ENCODE assay signal across 17 mouse cellular contexts in genomic region chr19:46989479-46990152, GRCm38 (mm10). TPM values are rescaled to one million over a fixed set of nuclear protein-coding genes. Genes with fewer than 3 reads are reported as not detected.
DNase-seq lines count a peak whose midpoint lies in the region; ATAC-seq and TF ChIP-seq lines count a peak whose summit lies in the region.
"Had no signal": no experiment of that assay in that cellular context is flagged by ENCODE, and none has a peak within 500 bp of the region (broad histone marks: within the 10 kb centered on the region; RNA-seq: fewer than 3 reads in every experiment).

No protein-coding gene starts in this region.

- H3K4me2 ChIP-seq in heart, embryonic 14.5 days (ENCODE audit: low read length), result no peak overlapping the region
- H3K4me2 ChIP-seq in liver, embryonic 12.5 days, result peak overlapping the region; percentile 70
- H3K4me2 ChIP-seq: forebrain, embryonic 12.5 days; heart, embryonic 13.5 days; limb, embryonic 12.5 days; neural tube, embryonic 12.5 days had no signal

- no peak for DNase-seq in heart, postnatal 4 days
- DNase-seq in kidney, adult 11 months, result peak; percentile 66
- no peak for DNase-seq in thymus, postnatal 25 days
- no peak for DNase-seq in embryo, embryonic 9.5 days (ENCODE audit: extremely low spot score)
- DNase-seq: adrenal gland, adult 2 months; gastrocnemius, postnatal 25 days; layer of hippocampus, adult 9-11 months; retina, postnatal 1 day had no signal

- no peaks in the 10 kb centered on the region for H3K27me3 ChIP-seq in heart, embryonic 14.5 days (ENCODE audit: control insufficient read depth, insufficient read depth, low read length)
- H3K27me3 ChIP-seq in E14TG2a.4 (ENCODE audit: insufficient read depth, low read length), result peaks cover 17% of the 10 kb centered on the region
- no peaks in the 10 kb centered on the region for H3K27me3 ChIP-seq in liver, embryonic 12.5 days (replicated peaks)
- H3K27me3 ChIP-seq: forebrain, embryonic 12.5 days; heart, embryonic 13.5 days; limb, embryonic 12.5 days; neural tube, embryonic 12.5 days had no signal

- H3K4me3 ChIP-seq in heart, embryonic 14.5 days (ENCODE audit: control insufficient read depth in 1 of 2, insufficient read depth in 1 of 2, low read depth in 1 of 2, low read length in 2 of 2), result no peak overlapping the region
- H3K4me3 ChIP-seq in E14TG2a.4 (replicated peaks; ENCODE audit: low read length), result peak overlapping the region; percentile 50
- no peak overlapping the region for H3K4me3 ChIP-seq in liver, embryonic 12.5 days
- H3K4me3 ChIP-seq: forebrain, embryonic 12.5 days; heart, embryonic 13.5 days; limb, embryonic 12.5 days; neural tube, embryonic 12.5 days had no signal

- H3K27ac ChIP-seq in heart, embryonic 14.5 days (replicated peaks in 1 of 2; ENCODE audit: control insufficient read depth in 1 of 2, insufficient read depth in 1 of 2, low read depth in 2 of 2, low read length in 2 of 2), result no peak overlapping the region
- H3K27ac ChIP-seq in liver, embryonic 12.5 days, result peak overlapping the region; percentile 94
- H3K27ac ChIP-seq: forebrain, embryonic 12.5 days; heart, embryonic 13.5 days; limb, embryonic 12.5 days; neural tube, embryonic 12.5 days had no signal

- H3K9ac ChIP-seq in heart, embryonic 14.5 days (ENCODE audit: low read length), result no peak overlapping the region
- 0 out of 2 replicates have a peak overlapping the region, but pooled peaks have one; percentile 19 for H3K9ac ChIP-seq in liver, embryonic 12.5 days
- H3K9ac ChIP-seq: forebrain, embryonic 12.5 days; heart, embryonic 13.5 days; limb, embryonic 12.5 days; neural tube, embryonic 12.5 days had no signal

- H3K9me3 ChIP-seq in heart, embryonic 14.5 days (ENCODE audit: control insufficient read depth, low read length), result no peaks in the 10 kb centered on the region
- no peaks in the 10 kb centered on the region for H3K9me3 ChIP-seq in E14TG2a.4 (ENCODE audit: low read length)
- no peaks in the 10 kb centered on the region for H3K9me3 ChIP-seq in liver, embryonic 12.5 days (replicated peaks)
- H3K9me3 ChIP-seq: forebrain, embryonic 12.5 days; heart, embryonic 13.5 days; limb, embryonic 12.5 days; neural tube, embryonic 12.5 days had no signal

- ATAC-seq in heart, embryonic 14.5 days (ENCODE audit: insufficient number of reproducible peaks, insufficient read depth, low FRiP score, low read depth), result peak; percentile 28; the same call in 1 of the 2 replicates
- no peak for ATAC-seq in liver, embryonic 12.5 days
- ATAC-seq in activated CD4-positive, CD25-positive, alpha-beta regulatory T cell, adult 4 months, result no peak
- ATAC-seq: hindbrain, embryonic 16.5 days had no signal

- TF ChIP-seq CTCF in E14TG2a.4 (conservative IDR thresholded peaks at IDR 0.05; ENCODE audit: low read length), result no peak

- H3K4me1 ChIP-seq in heart, embryonic 14.5 days (ENCODE audit: control insufficient read depth in 2 of 2, insufficient read depth in 2 of 2, low read length in 2 of 2), result peaks cover 5% of the 10 kb centered on the region in 2 experiments; a peak in 3 of 4 replicates
- H3K4me1 ChIP-seq in E14TG2a.4 (replicated peaks; ENCODE audit: low read depth, low read length), result peaks cover 87% of the 10 kb centered on the region
- H3K4me1 ChIP-seq in liver, embryonic 12.5 days, result peaks cover 60% of the 10 kb centered on the region

- 72% methylated on average over 20 of the region's 20 CpGs for WGBS in heart, embryonic 14.5 days
- WGBS in liver, embryonic 12.5 days (ENCODE audit: insufficient replicate concordance), result 61% methylated on average over 20 of the region's 20 CpGs

- H3K36me3 ChIP-seq in heart, embryonic 14.5 days (ENCODE audit: control insufficient read depth, insufficient read depth, low read length), result no peaks in the 10 kb centered on the region
- no peaks in the 10 kb centered on the region for H3K36me3 ChIP-seq in E14TG2a.4 (ENCODE audit: insufficient read depth, low read length)
- no peaks in the 10 kb centered on the region for H3K36me3 ChIP-seq in liver, embryonic 12.5 days
- H3K36me3 ChIP-seq: forebrain, embryonic 12.5 days; heart, embryonic 13.5 days; limb, embryonic 12.5 days; neural tube, embryonic 12.5 days had no signal

RNA-seq across cellular contexts. Expression of gene Ina, which starts 24.9 kb away (rescaled TPM):
- polyA plus RNA-seq in heart, embryonic 14.5 days (2014; fragmentation: Nextera tagmentation; extraction: Ambion mirVana), result 0.30 TPM in 1 of 2 replicates, not detected in the other
- under 1 TPM in 1 of 2 experiments, not detected in 1; 0.16 TPM for total RNA-seq in heart, postnatal 4 days (2021)
- 0.11 and 0.12 TPM in 2 replicates for polyA plus RNA-seq in liver, embryonic 12.5 days (2016; fragmentation: Nextera tagmentation; extraction: Ambion mirVana)
- not detected for polyA plus RNA-seq in activated CD4-positive, CD25-positive, alpha-beta regulatory T cell, adult 4 months (2017; shearing (Covaris generic))
- total RNA-seq: gastrocnemius, postnatal 25 days had no signal

RNA-seq across cellular contexts. Expression of gene Nt5c2, which starts 25.3 kb away (rescaled TPM):
- 115 and 126 TPM in 2 replicates for polyA plus RNA-seq in heart, embryonic 14.5 days (2014; fragmentation: Nextera tagmentation; extraction: Ambion mirVana)
- total RNA-seq in heart, postnatal 4 days (2021), result 100 to 1,000 TPM; 147 to 157 TPM
- 67.1 and 78.5 TPM in 2 replicates for polyA plus RNA-seq in liver, embryonic 12.5 days (2016; fragmentation: Nextera tagmentation; extraction: Ambion mirVana)
- polyA plus RNA-seq in activated CD4-positive, CD25-positive, alpha-beta regulatory T cell, adult 4 months (2017; shearing (Covaris generic)), result 10 to 100 TPM; 22.6 to 25.4 TPM
